ENCODE assay signal across 15 mouse cellular contexts in the genomic region with DNA sequence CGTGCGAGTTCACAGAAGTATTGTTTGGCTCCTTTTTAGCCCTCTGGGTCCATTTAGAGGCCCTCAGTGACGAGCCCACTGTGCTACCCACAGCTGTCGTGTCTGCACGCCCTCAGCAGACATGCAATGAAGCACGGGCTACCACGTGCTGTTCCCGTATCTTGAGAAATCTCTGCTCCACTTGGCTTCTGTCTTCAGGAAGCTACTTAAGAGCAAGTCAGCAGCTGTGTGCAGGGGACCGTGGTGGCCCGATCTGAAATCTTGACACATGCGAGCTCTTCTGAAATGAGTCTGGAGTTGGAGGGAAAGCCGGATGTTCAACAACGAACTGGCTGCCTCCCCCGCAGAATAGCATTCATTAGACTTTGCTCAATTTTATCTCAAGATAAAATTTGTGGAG. TPM values are rescaled to one million over a fixed set of nuclear protein-coding genes. Genes with fewer than 3 reads are reported as not detected.
DNase-seq lines count a peak whose midpoint lies in the region; ATAC-seq lines count a peak whose summit lies in the region.
"Had no signal": no experiment of that assay in that cellular context is flagged by ENCODE, and none has a peak within 500 bp of the region (broad histone marks: within the 10 kb centered on the region; RNA-seq: fewer than 3 reads in every experiment).

No protein-coding gene starts in this region.

- 0 out of 2 replicates have a peak, but pooled peaks cover 3% of the 10 kb centered on the region for H3K27me3 ChIP-seq in heart, embryonic 12.5 days (replicated peaks)
- no peaks in the 10 kb centered on the region for H3K27me3 ChIP-seq in heart, embryonic 11.5 days (ENCODE audit: control insufficient read depth, insufficient read depth, low read length)
- H3K27me3 ChIP-seq in intestine, embryonic 16.5 days (replicated peaks; ENCODE audit: control insufficient read depth, insufficient read depth, low read length): no peaks in the 10 kb centered on the region
- H3K27me3 ChIP-seq in forebrain, embryonic 12.5 days: 0 out of 2 replicates have a peak, but pooled peaks cover 4% of the 10 kb centered on the region
- H3K27me3 ChIP-seq: embryonic facial prominence, embryonic 12.5 days; forebrain, embryonic 15.5 days; midbrain, embryonic 15.5 days had no signal

- H3K9ac ChIP-seq in heart, embryonic 12.5 days: no peak overlapping the region
- no peak overlapping the region for H3K9ac ChIP-seq in heart, embryonic 11.5 days (ENCODE audit: low read depth, low read length)
- H3K9ac ChIP-seq in intestine, embryonic 16.5 days (ENCODE audit: low read depth, low read length): no peak overlapping the region; the same call in 1 of the 2 replicates
- no peak overlapping the region for H3K9ac ChIP-seq in forebrain, embryonic 12.5 days
- H3K9ac ChIP-seq: embryonic facial prominence, embryonic 12.5 days; forebrain, embryonic 15.5 days; liver, embryonic 15.5 days; midbrain, embryonic 15.5 days had no signal

- 55% methylated on average over 14 of the region's 14 CpGs for WGBS in heart, embryonic 12.5 days
- 61% methylated on average over 14 of the region's 14 CpGs for whole genome bisulfite sequencing in heart, embryonic 11.5 days (ENCODE audit: insufficient replicate concordance)
- WGBS in intestine, embryonic 16.5 days: 48% methylated on average over 14 of the region's 14 CpGs
- 73% methylated on average over 14 of the region's 14 CpGs for WGBS in forebrain, embryonic 12.5 days

- H3K4me3 ChIP-seq in heart, embryonic 12.5 days: no peak overlapping the region
- no peak overlapping the region for H3K4me3 ChIP-seq in heart, embryonic 11.5 days (ENCODE audit: low read depth, low read length)
- no peak overlapping the region for H3K4me3 ChIP-seq in intestine, embryonic 16.5 days (ENCODE audit: low read length)
- H3K4me3 ChIP-seq in forebrain, embryonic 12.5 days (replicated peaks): no peak overlapping the region
- H3K4me3 ChIP-seq: embryonic facial prominence, embryonic 12.5 days; forebrain, embryonic 15.5 days; liver, embryonic 15.5 days; midbrain, embryonic 15.5 days had no signal

- no peaks in the 10 kb centered on the region for H3K9me3 ChIP-seq in heart, embryonic 12.5 days (replicated peaks)
- no peaks in the 10 kb centered on the region for H3K9me3 ChIP-seq in heart, embryonic 11.5 days (replicated peaks; ENCODE audit: control insufficient read depth, low read length)
- no peaks in the 10 kb centered on the region; the same call in 1 of the 2 replicates for H3K9me3 ChIP-seq in intestine, embryonic 16.5 days (ENCODE audit: control insufficient read depth, low read length)
- H3K9me3 ChIP-seq in forebrain, embryonic 12.5 days: no peaks in the 10 kb centered on the region
- H3K9me3 ChIP-seq: embryonic facial prominence, embryonic 12.5 days; forebrain, embryonic 15.5 days; liver, embryonic 15.5 days; midbrain, embryonic 15.5 days had no signal

- DNase-seq in MN1 (ENCODE audit: low spot score): peak; percentile 56
- DNase-seq in kidney, postnatal 4 days: peak; percentile 58 to 72
- DNase-seq in layer of hippocampus, adult 9-11 months: no peak
- no peak for DNase-seq in T-cell, adult 2 months (ENCODE audit: low spot score)
- DNase-seq: cerebellum, adult 9-10 months; thymus, adult 18-20 months had no signal

- peak overlapping the region; percentile 46 for H3K4me2 ChIP-seq in heart, embryonic 12.5 days
- H3K4me2 ChIP-seq in heart, embryonic 11.5 days: no peak overlapping the region
- H3K4me2 ChIP-seq in intestine, embryonic 16.5 days (ENCODE audit: low read depth, low read length): no peak overlapping the region
- no peak overlapping the region for H3K4me2 ChIP-seq in forebrain, embryonic 12.5 days
- H3K4me2 ChIP-seq: embryonic facial prominence, embryonic 12.5 days; forebrain, embryonic 15.5 days; liver, embryonic 15.5 days; midbrain, embryonic 15.5 days had no signal

- no peaks in the 10 kb centered on the region for H3K36me3 ChIP-seq in heart, embryonic 12.5 days
- H3K36me3 ChIP-seq in heart, embryonic 11.5 days (ENCODE audit: control insufficient read depth, insufficient read depth, low read length): no peaks in the 10 kb centered on the region
- no peaks in the 10 kb centered on the region for H3K36me3 ChIP-seq in intestine, embryonic 16.5 days (ENCODE audit: control insufficient read depth, insufficient read depth, low read length)
- no peaks in the 10 kb centered on the region for H3K36me3 ChIP-seq in forebrain, embryonic 12.5 days (replicated peaks)
- H3K36me3 ChIP-seq: embryonic facial prominence, embryonic 12.5 days; forebrain, embryonic 15.5 days; liver, embryonic 15.5 days; midbrain, embryonic 15.5 days had no signal

- no peak for ATAC-seq in heart, embryonic 12.5 days (ENCODE audit: insufficient number of reproducible peaks, low FRiP score)
- no peak for ATAC-seq in heart, embryonic 11.5 days (replicated peaks; ENCODE audit: insufficient number of reproducible peaks, low FRiP score, low TSS enrichment)
- peak; percentile 42; the same call in 1 of the 2 replicates for ATAC-seq in intestine, embryonic 16.5 days
- ATAC-seq in forebrain, embryonic 12.5 days (ENCODE audit: low FRiP score): no peak
- ATAC-seq: forebrain, embryonic 15.5 days; inflammation-experienced regulatory T-cells, adult 6 months; midbrain, embryonic 15.5 days had no signal

- H3K4me1 ChIP-seq in heart, embryonic 12.5 days (replicated peaks): peaks cover 31% of the 10 kb centered on the region
- peaks cover 6% of the 10 kb centered on the region for H3K4me1 ChIP-seq in heart, embryonic 11.5 days (ENCODE audit: control insufficient read depth, insufficient read depth, low read length)
- peaks cover 3% of the 10 kb centered on the region; the same call in 1 of the 2 replicates for H3K4me1 ChIP-seq in intestine, embryonic 16.5 days (ENCODE audit: control insufficient read depth, insufficient read depth, low read length)
- no peaks in the 10 kb centered on the region for H3K4me1 ChIP-seq in forebrain, embryonic 12.5 days
- H3K4me1 ChIP-seq: forebrain, embryonic 15.5 days; liver, embryonic 15.5 days had no signal

- peak overlapping the region; percentile 29; the same call in 1 of the 2 replicates for H3K27ac ChIP-seq in heart, embryonic 12.5 days (ENCODE audit: poor library complexity, severe bottlenecking)
- H3K27ac ChIP-seq in heart, embryonic 11.5 days (ENCODE audit: low read depth, low read length): no peak overlapping the region
- H3K27ac ChIP-seq in intestine, embryonic 16.5 days (ENCODE audit: low read length): no peak overlapping the region
- H3K27ac ChIP-seq in forebrain, embryonic 12.5 days: no peak overlapping the region
- H3K27ac ChIP-seq: embryonic facial prominence, embryonic 12.5 days; forebrain, embryonic 15.5 days; liver, embryonic 15.5 days; midbrain, embryonic 15.5 days had no signal

RNA-seq across cellular contexts. Expression of gene Cfap298, which starts 43.3 kb away (rescaled TPM):
- polyA plus RNA-seq in heart, embryonic 12.5 days (2016; fragmentation: Nextera tagmentation; extraction: Ambion mirVana): 49.0 and 50.4 TPM in 2 replicates
- polyA plus RNA-seq in heart, embryonic 11.5 days (2014; fragmentation: Nextera tagmentation; extraction: Ambion mirVana): 47.0 and 51.7 TPM in 2 replicates
- 34.0 and 40.9 TPM in 2 replicates for polyA plus RNA-seq in intestine, embryonic 16.5 days (2015; fragmentation: Nextera tagmentation; extraction: Ambion mirVana)
- 49.6 and 51.0 TPM in 2 replicates for polyA plus RNA-seq in forebrain, embryonic 12.5 days (2016; fragmentation: Nextera tagmentation; extraction: Ambion mirVana)

Comparison
In these comparisons a context has a peak if more than half of its experiments do, and no peak if none do; other contexts are left out.
1. DNase-seq: peak in MN1 (single experiment) and kidney, postnatal 4 days (2 of 2); none in layer of hippocampus, adult 9-11 months (single experiment) and T-cell, adult 2 months (single experiment).